Mouse (Mus musculus) mature B cell (primary cell): ENCODE measurements around the gene Sdc1.

Experiments used
- in situ Hi-C: fragments of 300-500 bp; cut with MboI; formaldehyde crosslinking; loops from 2 replicates; pipeline ENCODE4 v1.14.3; 2019

Gene Sdc1

GRCm38 (mm10) chr12:8824995-8825703, 54.0 kb downstream of the Sdc1 start:
- in situ Hi-C loops = no loop called here

GRCm38 (mm10) chr12:8827014-8827715, 56.0 kb downstream of the Sdc1 start:
- in situ Hi-C loops = no loop called here

GRCm38 (mm10) chr12:8829032-8829660, 58.0 kb downstream of the Sdc1 start:
- in situ Hi-C loops = no loop called here

DNA sequence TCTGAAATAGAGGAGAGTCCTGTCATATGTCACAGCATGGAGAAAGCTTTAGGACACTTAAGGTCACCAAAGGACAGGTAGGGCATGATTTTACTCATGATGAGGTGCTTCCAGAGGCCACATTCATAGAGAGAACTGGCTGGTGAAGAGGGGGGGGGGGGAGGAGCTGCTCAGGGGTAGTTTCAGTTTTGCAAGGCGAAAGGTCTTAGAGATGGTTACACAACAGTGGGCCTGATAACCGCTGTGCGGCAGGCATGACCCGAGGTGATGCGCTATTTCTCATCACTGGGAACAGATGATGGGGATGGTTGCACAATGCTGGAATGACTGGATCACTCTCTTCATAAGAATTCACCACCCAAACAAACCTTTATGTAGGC, 58.5 kb downstream of the Sdc1 start:
- in situ Hi-C loops = no loop called here

GRCm38 (mm10) chr12:8830967-8831635, 60.0 kb downstream of the Sdc1 start:
- in situ Hi-C loops = no loop called here

DNA sequence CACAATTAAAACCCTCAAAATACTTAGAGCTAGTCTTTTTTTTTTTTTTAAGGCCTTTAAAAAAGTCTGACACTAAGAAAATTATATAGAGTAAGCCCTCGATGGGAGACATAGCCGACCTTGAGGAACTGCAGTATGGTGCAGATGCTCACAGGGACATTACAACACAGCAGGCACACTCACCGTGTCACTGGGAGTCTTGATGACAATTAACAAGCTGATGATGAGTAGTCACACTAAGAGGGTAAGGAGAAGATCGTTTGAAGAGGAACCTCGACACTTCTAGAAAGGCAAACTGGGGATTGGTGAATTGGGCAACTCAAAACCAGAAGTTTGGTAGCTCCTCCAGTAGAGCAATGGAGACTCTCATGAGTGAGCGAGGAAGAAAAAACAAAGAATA, 60.6 kb downstream of the Sdc1 start:
- in situ Hi-C loops = no loop called here

- in situ Hi-C loops = no loop called here
These were observed 69.7 kb downstream of the Sdc1 start for GRCm38 (mm10) chr12:8840782-8841325.

GRCm38 (mm10) chr12:8842725-8843124, 71.6 kb downstream of the Sdc1 start:
- in situ Hi-C loops = no loop called here
